Mouse (Mus musculus) 3134 (cell line): ENCODE measurements around the gene Ccm2l.

Source experiments
- DNase-seq: peaks from one replicate; pipeline ENCODE4 v3.0.0-alpha.2; 2011; ENCODE audit warnings: low spot score; ENCODE audit not compliant: insufficient read length; ENCODE audit errors: extremely low read depth

The Ccm2l gene

GRCm38 (mm10) chr2:153051537-153051936 is 14.2 kb upstream of the Ccm2l start:
- DNase-seq = no peak

GRCm38 (mm10) chr2:153052700-153053351 is 12.9 kb upstream of the Ccm2l start:
- DNase-seq = no peak

- no peak for DNase-seq
Observed at GRCm38 (mm10) chr2:153053896-153054295, 11.9 kb upstream of the Ccm2l start.

GRCm38 (mm10) chr2:153055270-153055920 is 10.4 kb upstream of the Ccm2l start:
- no peak for DNase-seq

- DNase-seq = no peak
Observed at GRCm38 (mm10) chr2:153058365-153058764, 7.4 kb upstream of the Ccm2l start.

GRCm38 (mm10) chr2:153060216-153060615 is 5.5 kb upstream of the Ccm2l start:
- DNase-seq = no peak

GRCm38 (mm10) chr2:153063394-153063793 is 2.4 kb upstream of the Ccm2l start:
- DNase-seq = no peak

- no peak for DNase-seq
Observed at GRCm38 (mm10) chr2:153064190-153064970, 1.4 kb upstream of the Ccm2l start.

- DNase-seq = no peak
Observed at GRCm38 (mm10) chr2:153066991-153067390, 1.2 kb downstream of the Ccm2l start.

- no peak for DNase-seq
Observed at GRCm38 (mm10) chr2:153070762-153071490, 5.2 kb downstream of the Ccm2l start.

- no peak for DNase-seq
Observed at GRCm38 (mm10) chr2:153071491-153072184, 5.9 kb downstream of the Ccm2l start.

- DNase-seq = no peak
Observed at GRCm38 (mm10) chr2:153074651-153075050, 8.9 kb downstream of the Ccm2l start.

GRCm38 (mm10) chr2:153075961-153076360 is 10.2 kb downstream of the Ccm2l start:
- no peak for DNase-seq

GRCm38 (mm10) chr2:153080841-153081523 is 15.2 kb downstream of the Ccm2l start:
- peak; percentile 47 for DNase-seq

GRCm38 (mm10) chr2:153081866-153082265 is 16.1 kb downstream of the Ccm2l start:
- no peak for DNase-seq

GRCm38 (mm10) chr2:153083275-153083674 is 17.5 kb downstream of the Ccm2l start:
- no peak for DNase-seq

GRCm38 (mm10) chr2:153083824-153084223 is 18.1 kb downstream of the Ccm2l start:
- no peak for DNase-seq

- no peak for DNase-seq
Observed at GRCm38 (mm10) chr2:153084261-153084976, 18.7 kb downstream of the Ccm2l start.

- DNase-seq = no peak
Observed at GRCm38 (mm10) chr2:153085556-153085955, 19.8 kb downstream of the Ccm2l start.
